In genomic region chr17:92159325-92159724, GRCm38 (mm10) we compare ENCODE assay signal across 31 mouse cellular contexts.
"Had no signal": no experiment of that assay in that cellular context is flagged by ENCODE, and none has a peak within 500 bp of the region (broad histone marks: within the 10 kb centered on the region; RNA-seq: fewer than 3 reads in every experiment).

No protein-coding gene starts in this region.

- H3K4me3 ChIP-seq: left cerebral cortex, adult 2 months; limb, embryonic 10.5 days; limb, embryonic 12.5 days; limb, embryonic 13.5 days; limb, embryonic 15.5 days; liver, embryonic 12.5 days; liver, embryonic 13.5 days; liver, embryonic 15.5 days; lung, embryonic 15.5 days; megakaryocyte, embryonic 14.5 days; midbrain, embryonic 10.5 days; midbrain, embryonic 12.5 days; midbrain, embryonic 13.5 days; midbrain, embryonic 15.5 days; myocyte; neural tube, embryonic 12.5 days had no signal

- H3K4me1 ChIP-seq: limb, embryonic 10.5 days; limb, embryonic 12.5 days; limb, embryonic 13.5 days; limb, embryonic 15.5 days; liver, embryonic 12.5 days; liver, embryonic 13.5 days; liver, embryonic 15.5 days; lung, embryonic 15.5 days; megakaryocyte, embryonic 14.5 days; midbrain, embryonic 10.5 days; midbrain, embryonic 12.5 days; midbrain, embryonic 13.5 days; midbrain, embryonic 15.5 days; neural tube, embryonic 12.5 days had no signal

- H3K9me3 ChIP-seq: limb, embryonic 10.5 days; limb, embryonic 12.5 days; limb, embryonic 13.5 days; limb, embryonic 15.5 days; liver, embryonic 12.5 days; liver, embryonic 13.5 days; liver, embryonic 15.5 days; lung, embryonic 15.5 days; megakaryocyte, embryonic 14.5 days; midbrain, embryonic 10.5 days; midbrain, embryonic 12.5 days; midbrain, embryonic 13.5 days; midbrain, embryonic 15.5 days; neural tube, embryonic 12.5 days had no signal

- H3K4me2 ChIP-seq: limb, embryonic 12.5 days; limb, embryonic 13.5 days; limb, embryonic 15.5 days; liver, embryonic 11.5 days; liver, embryonic 12.5 days; liver, embryonic 13.5 days; liver, embryonic 15.5 days; lung, embryonic 15.5 days; midbrain, embryonic 11.5 days; midbrain, embryonic 12.5 days; midbrain, embryonic 13.5 days; midbrain, embryonic 15.5 days; neural tube, embryonic 12.5 days had no signal

- H3K27me3 ChIP-seq: limb, embryonic 12.5 days; limb, embryonic 13.5 days; limb, embryonic 15.5 days; liver, embryonic 12.5 days; liver, embryonic 13.5 days; liver, embryonic 15.5 days; lung, embryonic 15.5 days; megakaryocyte, embryonic 14.5 days; midbrain, embryonic 12.5 days; midbrain, embryonic 13.5 days; midbrain, embryonic 15.5 days; neural tube, embryonic 12.5 days had no signal

- ATAC-seq: liver, embryonic 12.5 days; liver, postnatal 0 days; lung, postnatal 0 days; midbrain, embryonic 13.5 days; midbrain, embryonic 15.5 days; midbrain, embryonic 16.5 days had no signal

- DNase-seq: left cerebral cortex, postnatal 4 days; liver; liver, embryonic 13.5 days; liver, postnatal 0 days; lung, adult 18-20 months; lung, adult 2 months; lung, postnatal 10 days; lung, postnatal 14 days; lung, postnatal 36 days; midbrain, embryonic 14.5 days had no signal

- H3K36me3 ChIP-seq: limb, embryonic 10.5 days; limb, embryonic 12.5 days; limb, embryonic 13.5 days; limb, embryonic 15.5 days; liver, embryonic 12.5 days; liver, embryonic 13.5 days; liver, embryonic 15.5 days; lung, embryonic 15.5 days; midbrain, embryonic 10.5 days; midbrain, embryonic 12.5 days; midbrain, embryonic 13.5 days; midbrain, embryonic 15.5 days; neural tube, embryonic 12.5 days had no signal

- H3K9ac ChIP-seq: limb, embryonic 12.5 days; limb, embryonic 13.5 days; limb, embryonic 15.5 days; liver, embryonic 12.5 days; liver, embryonic 13.5 days; liver, embryonic 14.5 days; liver, embryonic 15.5 days; liver, postnatal 0 days; lung, embryonic 15.5 days; midbrain, embryonic 12.5 days; midbrain, embryonic 13.5 days; midbrain, embryonic 15.5 days; neural tube, embryonic 12.5 days had no signal

- H3K27ac ChIP-seq: left cerebral cortex, adult 2 months; limb, embryonic 10.5 days; limb, embryonic 12.5 days; limb, embryonic 13.5 days; limb, embryonic 15.5 days; liver, embryonic 12.5 days; liver, embryonic 13.5 days; liver, embryonic 14.5 days; liver, embryonic 15.5 days; lung, embryonic 15.5 days; macrophage; midbrain, embryonic 10.5 days; midbrain, embryonic 12.5 days; midbrain, embryonic 13.5 days; midbrain, embryonic 15.5 days; neural tube, embryonic 12.5 days had no signal
